Mouse (Mus musculus) liver, postnatal 0 days (tissue): ENCODE results near the gene Plcb2.

Experiments
- CTCF ChIP-seq: sonication (generic); IDR thresholded peaks from 2 replicates; pipeline ENCODE4 v1.5.1; 2016; ENCODE audit warnings: antibody characterized with exemption, low read depth
- EP300 ChIP-seq: IDR thresholded peaks from 2 replicates; pipeline ENCODE4 v1.6.1; 2016; ENCODE audit warnings: antibody characterized with exemption, low read depth, mild to moderate bottlenecking

- no peak for TF ChIP-seq CTCF
- no peak for TF ChIP-seq EP300
Observed at GRCm38 (mm10) chr2:118725511-118725910, 2.7 kb downstream of the Plcb2 start.
